Mouse (Mus musculus): ENCODE measurements at regions not wholly inside any gene's neighbourhood (a gene's known extent, or its start where the extent isn't known, plus 50 kb on each side); places are given as distances from the start of the nearest gene placed in this dataset.
"Not testable (repeated sequence)": the region's sequence is repeated elsewhere in the genome, so short reads cannot be mapped to it uniquely, and the experiment has no call there.

GRCm38 (mm10) chr12:67722033-67722800, 499.9 kb upstream of the Mdga2 start:
- peak; percentile 17 for ATAC-seq (replicated peaks; ENCODE audit: insufficient number of reproducible peaks, low FRiP score, low TSS enrichment, poor library complexity, severe bottlenecking)

- no peak for ATAC-seq (replicated peaks; ENCODE audit: insufficient number of reproducible peaks, low FRiP score, low TSS enrichment, poor library complexity, severe bottlenecking)
Observed at GRCm38 (mm10) chr12:67721146-67721928, 499.0 kb upstream of the Mdga2 start.

- not testable (repeated sequence) for ATAC-seq (replicated peaks; ENCODE audit: insufficient number of reproducible peaks, low FRiP score, low TSS enrichment, poor library complexity, severe bottlenecking)
Observed at GRCm38 (mm10) chr12:67712396-67712795, 490.0 kb upstream of the Mdga2 start.
